Mouse (Mus musculus) bone marrow, adult 2 months (tissue): ENCODE data around the gene Arv1.

Experiments
- CTCF ChIP-seq: fragments of 200-500 bp; IDR thresholded peaks from 2 replicates; pipeline ENCODE4 v1.5.1; 2011; ENCODE audit warnings: low read length, control low read depth; ENCODE audit not compliant: control insufficient read depth, insufficient read depth
- POLR2A ChIP-seq: fragments of 200-500 bp; IDR thresholded peaks from 2 replicates; pipeline ENCODE4 v1.6.1; 2011; ENCODE audit warnings: low read depth, mild to moderate bottlenecking, control low read depth, low read length, borderline replicate concordance; ENCODE audit not compliant: control insufficient read depth

GRCm38 (mm10) chr8:124751191-124751590 is 29.3 kb downstream of the Arv1 start:
- TF ChIP-seq POLR2A: no peak
- TF ChIP-seq CTCF: no peak
